Mouse (Mus musculus) hindbrain, embryonic 16.5 days (tissue): ENCODE measurements around the gene 1700001K19Rik. TPM values are rescaled to one million over a fixed set of nuclear protein-coding genes. Genes with fewer than 3 reads are reported as not detected.
"Not testable (repeated sequence)": the region's sequence is repeated elsewhere in the genome, so short reads cannot be mapped to it uniquely, and the experiment has no call there.

Experiments used
- ATAC-seq: fragments of 200-750 bp; cut with Nextera tagmentation; 2 replicates; pipeline ENCODE4 v1.8.0; 2017; ENCODE audit warnings: moderate TSS enrichment, moderate library complexity
- H3K27ac ChIP-seq: fragments of 300-500 bp; sonication (generic); 2 replicates; pipeline ENCODE4 v1.5.1; 2014; ENCODE audit warnings: low read depth, mild to moderate bottlenecking, control low read depth, low read length, moderate library complexity
- H3K27me3 ChIP-seq: fragments of 300-500 bp; sonication (generic); replicated peaks from 2 replicates; pipeline ENCODE4 v1.6.1; 2014; ENCODE audit warnings: low read length; ENCODE audit not compliant: control insufficient read depth, insufficient read depth
- H3K36me3 ChIP-seq: fragments of 300-500 bp; sonication (generic); 2 replicates; pipeline ENCODE4 v1.6.1; 2014; ENCODE audit warnings: mild to moderate bottlenecking, low read length, moderate library complexity, mixed read lengths; ENCODE audit not compliant: control insufficient read depth, insufficient read depth
- H3K4me1 ChIP-seq: fragments of 300-500 bp; sonication (generic); 2 replicates; pipeline ENCODE4 v1.6.1; 2014; ENCODE audit warnings: low read depth, low read length; ENCODE audit not compliant: control insufficient read depth, insufficient read depth
- H3K4me2 ChIP-seq: fragments of 300-500 bp; sonication (generic); 2 replicates; pipeline ENCODE4 v1.6.1; 2014; ENCODE audit warnings: mild to moderate bottlenecking, low read length, control low read depth, moderate library complexity
- H3K4me3 ChIP-seq: fragments of 300-500 bp; sonication (generic); 2 replicates; pipeline ENCODE4 v1.5.1; 2014; ENCODE audit warnings: mild to moderate bottlenecking, low read length, control low read depth, moderate library complexity
- H3K9ac ChIP-seq: fragments of 300-500 bp; sonication (generic); 2 replicates; pipeline ENCODE4 v1.6.1; 2014; ENCODE audit warnings: low read depth, mild to moderate bottlenecking, control low read depth, low read length, moderate library complexity
- H3K9me3 ChIP-seq: fragments of 300-500 bp; sonication (generic); 2 replicates; pipeline ENCODE4 v1.6.1; 2014; ENCODE audit warnings: mild to moderate bottlenecking, low read length, moderate library complexity; ENCODE audit not compliant: control insufficient read depth
- WGBS: fragments of 180-500 bp; shearing (Covaris S2); extraction: QIAGEN DNeasy Blood & Tissue Kit; methylation state at CpG from one replicate; pipeline ENCODE4 v1.1.7; 2014; 5-methylcytosine and 5-hydroxymethylcytosine counted together
- polyA plus RNA-seq: library from polyadenylated mRNA; unstranded; fragments of >200 nt; fragmentation: Nextera tagmentation; extraction: Ambion mirVana; gene quantifications from 2 replicates; pipeline ENCODE4 v1.2.1, GENCODE M21; 2015

Gene 1700001K19Rik
- polyA plus RNA-seq, 1 experiment from 2014 or later = 0.16 TPM

DNA sequence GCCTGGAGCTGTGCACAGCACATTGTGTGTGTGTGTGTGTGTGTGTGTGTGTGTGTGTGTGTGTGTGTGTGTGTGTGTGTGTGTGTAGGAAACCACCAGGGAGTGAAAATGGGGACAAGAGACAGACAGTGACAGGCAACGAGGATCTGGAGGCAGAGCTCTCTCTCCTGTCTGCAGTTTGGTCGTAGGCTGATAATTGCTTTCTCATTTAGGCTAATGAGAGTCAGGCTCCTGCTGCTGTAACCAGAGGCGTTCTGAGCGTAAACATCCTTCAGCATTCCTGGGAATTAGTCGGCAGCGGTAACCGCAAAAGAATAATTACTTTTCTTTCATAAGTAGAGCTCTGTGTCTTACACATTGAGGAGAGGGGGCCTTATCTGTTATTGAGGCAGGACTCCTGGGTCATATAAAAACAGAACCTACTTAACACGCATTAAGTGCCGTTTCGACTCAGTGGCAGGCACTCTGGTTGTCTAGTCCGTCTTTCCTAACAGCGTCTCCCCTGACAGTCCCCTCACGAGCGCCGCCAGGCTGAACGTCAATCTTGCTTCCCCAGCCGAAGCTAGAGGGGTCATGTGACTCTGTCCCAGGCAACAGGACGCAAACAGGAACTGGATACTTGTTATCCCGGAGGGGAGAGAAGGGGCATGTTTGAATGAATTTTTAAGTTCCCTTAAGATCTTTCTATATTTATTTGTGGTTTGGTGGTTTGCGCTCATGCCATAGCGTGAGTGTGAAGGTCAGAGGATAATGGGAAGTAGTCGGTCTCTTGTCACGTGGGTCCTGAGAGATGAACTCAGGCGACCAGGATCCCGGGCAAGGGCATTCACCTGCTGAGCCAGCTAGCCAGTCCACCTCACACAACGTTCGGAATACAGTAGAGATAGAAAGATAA, 24.2 kb upstream of the 1700001K19Rik start:
- Histone ChIP-seq H3K4me3 (peak overlapping the region; percentile 32), H3K4me1 (peaks cover 11% of the 10 kb centered on the region), H3K36me3 (no peaks in the 10 kb centered on the region), H3K9ac (peak overlapping the region; percentile 18; the same call in 1 of the 2 replicates), H3K9me3 (no peaks in the 10 kb centered on the region), H3K27ac (0 out of 2 replicates have a peak overlapping the region, but pooled peaks have one; percentile 32), H3K4me2 (peak overlapping the region; percentile 70), H3K27me3 (no peaks in the 10 kb centered on the region)
- WGBS = under 1% methylated on average over 27 of the region's 27 CpGs
- ATAC-seq = peak; percentile 81

GRCm38 (mm10) chr12:110705419-110705818, 23.0 kb upstream of the 1700001K19Rik start:
- peaks cover 11% of the 10 kb centered on the region for H3K4me1 ChIP-seq
- H3K4me2 ChIP-seq, H3K36me3 ChIP-seq, H3K27me3 ChIP-seq, H3K4me3 ChIP-seq, H3K27ac ChIP-seq, ATAC-seq, H3K9me3 ChIP-seq, H3K9ac ChIP-seq: not testable (repeated sequence)
- 84% methylated on average over 4 of the region's 4 CpGs for WGBS

DNA sequence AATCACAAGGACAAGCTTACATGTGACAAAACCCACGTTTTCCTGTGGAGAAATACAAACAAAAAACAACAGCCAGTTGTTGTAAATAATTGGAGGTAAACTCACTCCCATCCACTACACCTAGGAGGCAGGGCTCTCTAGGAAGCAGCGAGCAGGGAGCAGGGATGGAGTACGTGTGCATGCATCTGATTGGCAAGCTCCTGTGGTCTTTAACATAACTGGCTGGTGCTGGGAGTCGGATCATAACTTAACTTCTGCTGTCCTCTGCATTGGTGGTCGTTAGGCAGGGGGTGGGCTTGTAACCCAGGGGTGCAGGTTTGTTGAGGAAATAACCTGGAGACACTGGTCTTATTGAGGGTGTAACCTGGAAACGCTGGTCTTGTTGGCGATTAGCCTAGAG, 21.3 kb upstream of the 1700001K19Rik start:
- 73% methylated on average over 7 of the region's 7 CpGs for WGBS
- Histone ChIP-seq H3K27ac (no peak overlapping the region), H3K9me3 (no peaks in the 10 kb centered on the region), H3K4me2 (no peak overlapping the region), H3K9ac (no peak overlapping the region), H3K27me3 (no peaks in the 10 kb centered on the region), H3K4me1 (peaks cover 11% of the 10 kb centered on the region), H3K36me3 (no peaks in the 10 kb centered on the region), H3K4me3 (no peak overlapping the region)
- no peak for ATAC-seq

DNA sequence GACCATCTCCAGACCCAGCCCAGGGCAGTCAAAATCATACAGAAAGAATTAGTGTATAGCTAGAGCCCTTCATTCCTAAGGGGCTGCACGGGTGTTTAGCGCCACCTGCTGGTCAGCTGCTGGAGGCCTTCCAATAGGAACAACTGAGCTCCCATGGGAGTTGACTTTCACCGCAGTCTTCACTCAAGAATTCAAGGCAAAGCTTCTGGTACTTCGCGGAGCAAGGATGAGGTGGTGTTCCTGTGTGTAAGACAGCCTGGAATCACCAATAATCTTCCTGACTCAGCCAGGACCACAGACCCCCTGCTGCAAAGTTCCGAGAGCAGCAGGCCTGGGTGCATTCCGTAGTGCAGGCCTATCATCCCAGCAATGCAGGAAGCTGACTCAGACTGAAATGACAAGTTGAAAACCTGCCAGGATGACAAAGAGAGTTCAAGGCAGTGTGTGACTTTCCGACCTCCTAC, 20.6 kb upstream of the 1700001K19Rik start:
- H3K4me3 ChIP-seq = no peak overlapping the region
- 29% methylated on average over 8 of the region's 8 CpGs for WGBS

DNA sequence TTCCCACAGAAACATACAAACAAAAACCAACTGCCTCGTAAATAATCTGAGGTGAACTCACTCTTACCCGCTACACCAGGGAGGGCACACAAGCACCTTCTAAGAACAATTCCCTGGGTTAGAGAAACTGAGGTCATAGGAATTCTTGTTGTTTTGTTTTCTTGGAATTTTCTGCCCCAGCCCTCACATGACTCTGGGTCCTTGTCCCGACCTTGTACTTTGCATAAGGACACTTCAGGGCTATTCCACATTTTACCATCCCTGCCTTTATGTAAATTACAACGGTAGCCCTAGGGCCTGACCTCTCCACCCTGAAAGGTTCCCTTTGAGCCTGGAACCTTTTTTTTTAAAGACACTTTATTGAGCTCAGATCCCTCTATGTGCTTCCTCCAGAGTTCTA, 20.1 kb upstream of the 1700001K19Rik start, which contains the start of gene Hsp90aa1:
Gene Hsp90aa1 (minus strand): TSS at position 173 of the 400 bp plus-strand sequence.
- H3K27me3 ChIP-seq = no peaks in the 10 kb centered on the region
- WGBS = 50% methylated on average over 4 of the region's 4 CpGs
- peak within 1 kb of the TSS; percentile 5; the same call in 1 of the 2 replicates for H3K4me2 ChIP-seq
- H3K9me3 ChIP-seq = no peaks in the 10 kb centered on the region
- no peaks in the 10 kb centered on the region for H3K36me3 ChIP-seq
- no peak for ATAC-seq
- H3K9ac ChIP-seq = no peak within 1 kb of the TSS
- H3K4me1 ChIP-seq = peaks cover 11% of the 10 kb centered on the region
- H3K4me3 ChIP-seq = no peak within 1 kb of the TSS
- no peak within 1 kb of the TSS for H3K27ac ChIP-seq

More for the DNA sequence above, 20.6 kb upstream of the 1700001K19Rik start:
- Histone ChIP-seq H3K4me2 (peak overlapping the region; percentile 5; the same call in 1 of the 2 replicates), H3K9me3 (no peaks in the 10 kb centered on the region), H3K36me3 (no peaks in the 10 kb centered on the region), H3K9ac (no peak overlapping the region), H3K4me1 (peaks cover 11% of the 10 kb centered on the region), H3K27me3 (no peaks in the 10 kb centered on the region), H3K27ac (no peak overlapping the region)
- peak; percentile 37; the same call in 1 of the 2 replicates for ATAC-seq

GRCm38 (mm10) chr12:110701363-110701762, 18.9 kb upstream of the 1700001K19Rik start:
- H3K27me3 ChIP-seq, H3K4me2 ChIP-seq, H3K9me3 ChIP-seq, H3K27ac ChIP-seq, H3K9ac ChIP-seq, H3K4me3 ChIP-seq, ATAC-seq, H3K36me3 ChIP-seq: not testable (repeated sequence)
- H3K4me1 ChIP-seq = peaks cover 10% of the 10 kb centered on the region
- 22% methylated on average over 3 of the region's 3 CpGs for WGBS

DNA sequence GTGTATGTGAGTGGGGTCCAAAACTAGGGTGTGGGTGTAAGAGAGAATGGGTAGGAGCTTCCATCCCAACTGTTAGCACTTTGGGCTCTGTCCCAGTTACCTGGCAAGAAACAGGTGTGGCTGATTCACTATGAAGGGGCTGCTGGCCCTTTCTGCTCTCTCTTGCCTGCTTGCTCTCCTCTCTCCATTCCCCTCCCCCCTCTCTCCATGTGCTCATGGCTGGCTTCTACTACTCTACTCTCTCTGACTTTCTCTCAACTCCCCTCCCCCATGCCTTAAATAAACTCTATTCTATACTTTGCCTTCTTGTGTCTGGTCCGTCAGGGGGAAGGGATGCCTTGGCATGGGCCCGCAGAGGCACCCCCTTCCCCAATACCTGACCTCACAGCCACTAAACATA, 18.3 kb upstream of the 1700001K19Rik start:
- no peaks in the 10 kb centered on the region for H3K9me3 ChIP-seq

DNA sequence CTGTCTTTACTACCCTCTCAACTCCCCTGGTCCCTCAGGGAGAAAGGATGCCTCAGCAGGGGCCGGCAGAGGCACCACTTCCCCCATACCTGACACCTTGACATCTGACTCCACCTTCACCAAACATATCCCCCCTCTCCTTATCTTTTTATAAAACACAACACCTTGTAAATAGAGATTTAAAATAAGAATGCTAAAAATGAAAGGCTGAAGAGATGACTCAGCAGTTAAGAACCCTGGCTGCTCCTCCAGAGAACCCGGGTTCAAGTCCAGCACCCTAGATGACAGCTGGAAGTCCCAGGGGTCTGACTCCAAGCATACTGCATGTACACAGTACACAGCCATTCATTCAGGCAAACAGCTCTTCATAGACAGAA, 16.7 kb upstream of the 1700001K19Rik start:
- no peak overlapping the region for H3K4me2 ChIP-seq

More for the DNA sequence above, 18.3 kb upstream of the 1700001K19Rik start:
- no peaks in the 10 kb centered on the region for H3K27me3 ChIP-seq
- 77% methylated on average over 2 of the region's 2 CpGs for WGBS
- peaks cover 4% of the 10 kb centered on the region for H3K4me1 ChIP-seq
- no peak overlapping the region for H3K27ac ChIP-seq
- no peak overlapping the region for H3K4me3 ChIP-seq
- no peak for ATAC-seq
- H3K4me2 ChIP-seq = no peak overlapping the region
- no peaks in the 10 kb centered on the region for H3K36me3 ChIP-seq
- no peak overlapping the region for H3K9ac ChIP-seq

DNA sequence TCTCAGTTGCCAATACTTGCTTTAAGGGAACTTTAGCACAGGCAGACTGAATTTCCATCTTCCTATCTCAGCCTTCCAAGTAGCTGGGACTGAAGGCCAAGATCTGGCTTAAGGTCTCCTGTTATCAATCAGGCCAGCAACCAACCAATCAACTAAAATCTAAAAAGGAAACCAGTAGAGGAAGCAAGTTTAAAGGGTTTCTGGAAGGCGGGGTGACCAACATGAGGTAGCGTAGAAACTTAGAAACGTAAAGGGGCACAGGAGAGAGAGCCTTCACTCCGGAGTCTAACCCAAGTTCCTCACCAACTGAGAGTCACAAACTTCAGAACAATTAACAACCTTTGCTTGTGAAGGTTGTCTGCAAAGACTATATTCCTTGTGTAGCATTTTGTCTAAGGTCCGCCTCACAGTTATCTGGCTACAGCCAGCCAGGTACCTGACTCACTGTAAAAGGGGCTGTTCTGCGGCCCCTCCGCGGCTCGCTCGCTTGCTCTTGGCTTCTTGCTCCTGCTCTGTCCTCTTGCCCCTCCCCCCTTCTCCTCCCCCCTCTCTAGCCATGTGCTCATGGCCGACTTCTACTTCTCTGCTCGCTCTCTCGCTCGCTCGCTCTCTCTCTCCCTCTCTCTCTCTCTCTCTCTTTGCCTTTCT, 16.2 kb upstream of the 1700001K19Rik start:
- no peak for ATAC-seq
- WGBS = 48% methylated on average over 15 of the region's 15 CpGs
- H3K4me3 ChIP-seq = no peak overlapping the region
- H3K4me1 ChIP-seq = peaks cover 12% of the 10 kb centered on the region
- no peak overlapping the region for H3K9ac ChIP-seq
- H3K27ac ChIP-seq = no peak overlapping the region
- peaks cover 4% of the 10 kb centered on the region; the same call in 1 of the 2 replicates for H3K36me3 ChIP-seq
- H3K9me3 ChIP-seq = no peaks in the 10 kb centered on the region
- no peaks in the 10 kb centered on the region for H3K27me3 ChIP-seq
- no peak overlapping the region for H3K4me2 ChIP-seq

More for the DNA sequence above, 16.7 kb upstream of the 1700001K19Rik start:
- Histone ChIP-seq H3K4me3 (no peak overlapping the region), H3K27ac (no peak overlapping the region), H3K27me3 (no peaks in the 10 kb centered on the region), H3K9me3 (no peaks in the 10 kb centered on the region), H3K4me1 (peaks cover 12% of the 10 kb centered on the region), H3K36me3 (peaks cover 4% of the 10 kb centered on the region; the same call in 1 of the 2 replicates), H3K9ac (no peak overlapping the region)
- ATAC-seq = no peak
- WGBS = 52% methylated on average over 2 of the region's 2 CpGs
